Mouse (Mus musculus) spleen, postnatal 10 days (tissue): ENCODE measurements around the gene Iffo1.
A peak's percentile ranks its signal among the peaks of the same experiment; 100 is the strongest.

Source experiments
- DNase-seq, 2 experiments: peaks; one replicate each; pipeline ENCODE4 v3.0.0; 2021 to 2022; ENCODE audit warnings: low spot score in 2 of 2

Iffo1 gene

GRCm38 (mm10) chr6:125142436-125142835, 2.6 kb upstream of the Iffo1 start:
- DNase-seq, result no peak

DNA sequence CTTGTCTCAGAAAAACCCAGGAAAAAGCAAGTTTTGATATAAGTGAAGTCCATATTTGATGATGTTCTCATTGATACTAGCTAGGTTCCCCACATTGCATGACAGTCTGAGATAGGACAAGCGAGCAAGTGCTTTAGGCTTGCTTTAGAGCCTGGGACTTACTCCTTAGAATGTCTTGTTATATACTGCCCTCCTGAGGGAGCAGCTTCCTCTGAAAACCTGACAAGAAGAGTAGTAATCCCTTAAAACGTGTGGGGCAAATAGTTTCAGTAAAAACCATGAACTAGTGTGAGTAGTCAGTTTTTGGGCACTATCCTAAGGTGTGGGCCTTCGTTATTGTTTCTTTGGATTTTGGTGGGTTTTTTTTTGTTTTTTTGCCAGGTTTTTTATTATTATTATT, 1.9 kb upstream of the Iffo1 start:
- no peak for DNase-seq

DNA sequence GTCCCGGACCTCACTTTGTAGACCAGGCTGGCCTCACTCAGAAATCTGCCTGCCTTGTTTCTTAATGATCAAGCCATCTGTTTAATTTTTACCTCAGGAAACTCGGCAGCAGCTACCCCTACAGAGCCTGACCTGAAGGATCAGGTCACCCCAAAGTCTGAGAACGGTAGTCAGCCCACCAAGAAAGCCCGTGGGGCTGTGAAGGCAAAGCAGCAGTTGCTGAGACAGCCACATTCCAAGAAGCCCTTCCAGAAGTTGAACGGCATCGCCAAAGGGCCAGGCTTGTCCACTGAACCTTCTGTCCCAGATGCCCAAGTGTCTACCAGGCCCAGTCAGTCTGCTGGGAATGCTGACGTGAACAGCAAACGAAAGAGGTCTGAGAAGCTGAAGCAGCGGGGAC, 1.1 kb upstream of the Iffo1 start:
- DNase-seq, result no peak

GRCm38 (mm10) chr6:125145479-125145951, 474 bp downstream of the Iffo1 start:
- DNase-seq, result peak; percentile 56 to 60

- DNase-seq, result no peak
Measured at GRCm38 (mm10) chr6:125146148-125146547, 1.1 kb downstream of the Iffo1 start.

DNA sequence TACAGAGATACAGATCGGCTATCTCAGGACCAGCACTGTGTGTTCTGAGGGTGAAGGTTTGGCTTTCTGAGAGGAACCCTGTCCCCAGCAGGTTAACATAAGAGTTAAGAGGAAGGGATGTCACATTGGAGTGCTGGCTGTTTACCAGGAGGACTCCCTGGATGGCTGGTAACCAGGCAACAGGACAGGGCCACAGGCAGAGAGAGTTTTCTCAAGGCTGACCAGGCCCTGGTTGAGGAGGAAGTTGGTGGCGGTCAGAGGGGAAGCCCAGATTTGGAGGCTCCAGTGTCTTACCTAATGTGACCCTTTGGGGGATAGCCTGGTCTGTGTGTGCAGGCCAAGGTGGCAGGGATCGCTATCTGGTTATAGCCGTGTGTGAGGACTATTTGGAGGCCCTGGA, 1.8 kb downstream of the Iffo1 start:
- no peak for DNase-seq

- DNase-seq, result no peak
Measured at GRCm38 (mm10) chr6:125147329-125147728, 2.3 kb downstream of the Iffo1 start.

DNA sequence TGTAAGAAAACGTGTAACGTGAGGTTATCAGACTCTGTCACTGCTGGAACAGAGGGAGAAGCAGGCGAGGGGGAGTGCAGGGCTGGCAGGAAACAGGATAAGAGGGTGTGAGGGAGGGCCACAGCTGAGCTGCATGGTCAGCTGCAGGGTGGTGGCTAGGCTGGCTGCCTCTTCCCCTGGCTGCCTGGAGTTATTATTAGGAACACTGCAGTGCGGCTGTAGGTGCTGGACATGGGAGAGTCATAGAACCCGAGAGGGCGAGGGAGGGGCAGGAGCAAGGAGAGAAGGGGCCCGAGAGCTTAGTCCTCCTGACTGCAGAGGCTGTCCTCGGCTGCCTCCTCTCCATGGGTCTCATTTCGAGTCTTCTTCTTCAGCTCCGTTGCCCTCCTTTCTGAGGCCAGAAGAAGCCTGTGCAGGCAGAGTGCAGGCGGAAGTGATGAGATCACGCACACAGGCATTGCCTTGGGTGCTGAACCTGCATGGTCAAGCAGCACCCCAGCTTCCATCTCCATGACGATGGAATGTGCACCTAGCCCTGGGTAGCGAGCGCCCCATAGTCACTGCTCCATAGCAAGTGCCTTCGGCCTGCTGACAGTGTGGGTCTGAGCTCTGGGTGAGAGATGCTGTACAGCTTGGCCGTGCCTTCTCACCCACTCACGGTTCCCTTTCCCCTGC, 3.3 kb downstream of the Iffo1 start:
- no peak for DNase-seq

DNA sequence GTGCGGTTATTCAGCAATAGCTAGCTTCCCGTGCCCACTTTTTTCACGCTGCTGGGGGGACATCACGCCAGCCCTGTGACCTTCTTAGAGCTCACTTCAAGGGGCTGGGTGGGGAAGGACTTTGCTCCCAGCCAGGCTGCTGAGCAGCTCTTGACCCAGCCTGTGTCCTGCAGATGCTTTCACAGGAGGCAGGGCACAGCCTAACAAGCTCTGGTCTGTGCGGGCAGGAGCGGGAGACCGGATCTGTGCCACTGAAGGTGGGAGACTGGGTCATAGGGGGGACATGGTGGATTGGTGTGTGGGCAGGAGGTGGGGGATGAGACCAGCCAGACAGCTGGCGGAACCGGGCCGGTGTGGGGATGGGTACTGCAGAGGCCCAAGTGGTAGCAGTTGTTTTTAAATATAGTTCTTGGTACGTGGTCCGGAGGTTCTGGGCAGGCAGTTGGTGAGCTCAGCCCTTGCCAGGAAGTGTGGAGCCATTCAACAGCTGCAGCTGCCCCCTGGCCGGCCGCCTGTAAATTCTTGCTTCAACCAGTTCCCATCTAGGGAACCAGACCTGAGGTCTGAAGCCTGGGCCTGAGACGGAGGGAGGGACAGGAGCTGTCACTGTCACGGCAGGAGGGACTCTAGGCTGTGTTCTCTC, 4.0 kb downstream of the Iffo1 start:
- no peak for DNase-seq

- DNase-seq, result no peak
Measured at GRCm38 (mm10) chr6:125149569-125149950, 4.5 kb downstream of the Iffo1 start.

DNA sequence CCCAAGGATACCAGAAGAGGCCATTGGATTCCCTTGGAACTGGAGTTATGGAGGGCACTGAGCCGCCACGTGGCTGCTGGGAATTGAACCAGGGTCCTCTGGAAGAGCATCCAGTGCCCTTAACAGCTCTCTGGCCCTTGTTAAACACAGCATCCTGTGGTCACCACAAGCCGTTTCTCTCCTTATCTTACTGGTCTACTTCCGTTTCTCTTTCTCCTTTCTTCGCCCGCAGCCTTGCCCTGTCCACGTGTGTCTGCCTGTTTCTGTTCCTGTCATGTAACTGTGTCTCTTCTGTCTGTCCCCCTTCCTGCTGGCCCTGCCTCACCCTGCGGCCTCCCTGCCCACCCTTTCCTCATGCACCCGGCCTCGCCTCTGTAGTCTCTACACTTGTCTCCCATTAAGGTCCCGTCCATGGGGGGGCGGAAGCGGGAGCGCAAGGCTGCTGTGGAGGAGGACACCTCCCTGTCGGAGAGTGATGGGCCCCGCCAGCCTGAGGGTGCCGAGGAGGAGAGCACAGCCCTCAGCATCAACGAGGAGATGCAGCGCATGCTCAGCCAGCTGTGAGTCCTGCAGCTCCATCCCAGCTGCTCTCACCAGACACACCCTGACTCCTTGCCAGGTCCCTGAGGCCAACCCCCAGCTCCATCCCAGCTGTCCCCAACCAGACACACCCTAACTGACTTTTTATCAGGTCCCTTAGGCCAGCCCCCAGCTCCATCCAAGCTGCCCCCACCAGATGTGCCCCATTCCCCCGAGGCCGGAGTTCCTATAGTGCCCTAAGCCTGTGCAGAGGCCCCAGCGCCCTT, 7.4 kb downstream of the Iffo1 start:
- DNase-seq, result no peak

DNA sequence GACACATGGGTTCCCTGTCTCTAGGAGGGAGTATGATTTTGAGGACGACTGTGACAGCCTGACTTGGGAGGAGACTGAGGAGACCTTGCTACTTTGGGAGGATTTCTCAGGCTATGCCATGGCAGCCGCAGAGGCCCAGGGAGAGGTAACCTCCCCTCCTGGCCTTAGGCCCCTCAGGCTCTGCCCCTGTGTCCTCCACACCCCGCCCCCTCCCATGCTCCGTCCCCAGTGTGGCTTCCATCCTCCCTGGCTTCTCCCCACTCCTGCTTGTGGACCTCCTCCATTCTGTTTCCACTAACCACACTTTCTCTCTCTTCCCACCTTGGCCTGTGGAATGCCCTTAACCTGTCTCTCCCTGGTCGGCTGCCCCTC, 8.0 kb downstream of the Iffo1 start:
- DNase-seq, result no peak

DNA sequence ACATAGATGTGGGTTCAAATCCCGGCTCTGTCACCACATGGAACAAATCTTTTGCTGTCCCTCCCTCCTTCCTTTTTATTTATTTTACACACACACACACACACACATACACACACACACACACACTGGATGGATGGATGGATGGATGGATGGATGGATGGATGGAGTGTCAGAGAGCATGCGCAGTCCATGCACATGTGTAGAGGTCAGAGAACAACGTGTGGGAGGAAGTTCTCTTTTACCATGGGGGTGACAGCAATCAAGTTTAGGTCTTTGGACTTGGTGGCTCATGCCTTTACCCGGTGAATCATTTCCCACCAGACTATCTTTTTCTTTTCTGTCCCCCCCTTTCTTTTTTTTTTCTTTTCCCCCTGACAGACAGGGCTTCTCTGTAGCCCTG, 8.6 kb downstream of the Iffo1 start:
- DNase-seq, result no peak

DNA sequence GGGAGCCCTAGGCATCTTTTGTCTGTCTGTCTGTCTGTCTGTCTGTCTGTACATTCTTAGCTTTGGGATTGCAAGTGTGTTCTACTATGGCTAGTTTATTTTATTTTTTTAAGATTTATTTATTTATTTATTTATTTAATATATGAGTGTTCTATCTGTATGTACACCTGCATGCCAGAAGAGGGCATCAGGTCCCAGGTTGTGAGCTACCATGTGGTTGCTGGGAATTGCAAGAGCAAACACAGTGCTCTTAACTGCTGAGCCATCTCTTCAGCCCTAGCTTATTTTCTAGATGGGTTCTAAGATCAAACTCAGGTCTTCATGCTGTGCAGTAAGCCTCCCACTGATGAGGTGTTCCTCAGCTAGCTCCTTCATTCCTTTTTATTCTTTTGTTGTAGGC, 9.5 kb downstream of the Iffo1 start:
- DNase-seq, result no peak

GRCm38 (mm10) chr6:125155262-125155661, 10.2 kb downstream of the Iffo1 start:
- no peak for DNase-seq

DNA sequence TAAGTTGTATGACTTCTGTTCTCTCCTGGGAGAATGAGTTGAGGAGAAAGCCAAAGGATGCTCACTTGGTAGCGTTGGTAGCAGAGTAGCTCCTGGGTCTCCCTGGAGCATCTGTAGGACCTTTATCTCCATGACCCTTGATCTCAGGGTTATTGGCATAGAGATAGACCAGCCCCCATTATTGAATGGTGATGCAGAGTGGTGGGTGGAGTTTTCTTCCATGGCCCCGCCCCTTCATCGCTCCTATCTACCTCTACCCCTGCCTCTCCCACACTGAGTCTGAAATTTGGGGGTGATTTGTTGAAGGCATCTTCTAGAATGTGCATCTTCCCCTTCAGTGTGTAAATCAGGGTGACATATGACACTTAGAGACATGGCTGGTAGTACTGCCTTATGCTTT, 11.4 kb downstream of the Iffo1 start:
- no peak for DNase-seq

- no peak for DNase-seq
Measured at GRCm38 (mm10) chr6:125156903-125157614, 12.0 kb downstream of the Iffo1 start.

DNA sequence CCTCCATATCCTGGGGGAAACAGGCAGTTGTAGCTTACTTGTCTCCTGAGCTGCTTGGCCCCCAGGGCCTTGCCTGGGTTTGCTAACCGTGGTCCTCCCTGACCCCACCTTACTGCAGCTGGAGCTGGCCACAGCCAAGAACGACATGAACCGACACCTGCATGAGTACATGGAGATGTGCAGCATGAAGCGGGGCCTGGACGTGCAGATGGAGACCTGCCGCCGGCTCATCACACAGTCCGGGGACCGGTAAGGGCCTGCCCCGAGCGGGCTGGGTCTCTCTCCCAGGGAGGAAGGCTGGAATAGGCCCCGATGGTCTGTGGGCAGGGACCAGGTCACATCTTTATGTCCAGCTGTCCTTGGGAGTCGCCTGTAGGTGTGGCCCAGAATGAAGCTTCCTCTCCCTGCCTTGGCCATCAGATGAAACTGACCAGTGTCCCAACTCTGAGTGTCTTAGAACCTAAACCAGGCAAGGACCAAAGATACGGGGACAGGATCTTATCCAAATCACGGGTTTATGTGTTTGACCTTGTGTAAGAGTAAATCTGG, 14.0 kb downstream of the Iffo1 start:
- DNase-seq, result no peak

DNA sequence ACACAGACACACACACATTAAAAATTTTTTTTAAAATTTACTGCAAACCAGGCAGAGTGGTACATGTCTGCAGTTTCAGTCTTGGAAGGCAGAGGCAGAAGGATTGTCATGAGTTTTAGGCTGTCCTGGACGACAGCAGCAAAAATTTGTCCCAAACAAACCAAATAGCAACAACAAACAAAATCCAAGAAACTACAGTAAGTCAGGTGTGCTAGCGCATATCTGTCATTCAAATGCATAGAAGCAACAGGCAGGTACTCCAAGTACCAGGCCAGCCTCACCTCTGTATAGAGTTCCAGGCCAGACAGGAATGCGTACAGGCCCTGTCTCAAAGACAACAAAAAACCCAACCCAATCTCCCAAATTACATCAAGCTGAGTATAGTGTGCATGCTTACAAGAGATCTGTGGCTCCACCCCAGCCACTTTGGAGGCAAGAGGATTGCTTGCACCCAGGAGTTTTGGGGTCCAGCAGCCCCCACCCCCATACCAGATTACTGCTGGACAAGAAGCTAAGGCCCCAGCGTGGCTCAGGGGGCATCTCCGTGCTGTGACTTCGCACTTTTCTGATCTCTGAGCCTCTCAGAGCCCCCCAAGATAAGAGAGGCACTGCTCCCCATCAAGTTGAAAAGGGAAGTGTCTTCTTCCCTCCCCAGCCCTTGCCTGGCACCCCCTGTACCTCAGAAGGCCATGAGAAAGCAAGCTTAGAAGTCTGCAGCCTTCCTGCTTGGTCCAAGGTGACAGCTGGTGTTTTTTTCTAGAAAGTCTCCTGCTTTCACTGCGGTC, 14.9 kb downstream of the Iffo1 start:
- no peak for DNase-seq

- DNase-seq, result no peak
Measured at GRCm38 (mm10) chr6:125160558-125160853, 15.5 kb downstream of the Iffo1 start.
